In genomic region chr10:42537571-42538316, GRCm38 (mm10) we compare ENCODE assay signal across 18 mouse cellular contexts. TPM values are rescaled to one million over a fixed set of nuclear protein-coding genes. Genes with fewer than 3 reads are reported as not detected.
DNase-seq lines count a peak whose midpoint lies in the region; ATAC-seq lines count a peak whose summit lies in the region.
"Had no signal": no experiment of that assay in that cellular context is flagged by ENCODE, and none has a peak within 500 bp of the region (broad histone marks: within the 10 kb centered on the region; RNA-seq: fewer than 3 reads in every experiment).

No protein-coding gene starts in this region.

- H3K4me3 ChIP-seq in embryonic facial prominence, embryonic 11.5 days (ENCODE audit: low read depth, low read length), result no peak overlapping the region
- no peak overlapping the region for H3K4me3 ChIP-seq in embryonic facial prominence, embryonic 10.5 days
- no peak overlapping the region for H3K4me3 ChIP-seq in midbrain, embryonic 11.5 days (ENCODE audit: low read depth, low read length)
- no peak overlapping the region for H3K4me3 ChIP-seq in midbrain, embryonic 16.5 days (ENCODE audit: low read depth, low read length)
- H3K4me3 ChIP-seq: limb, embryonic 15.5 days had no signal

- H3K36me3 ChIP-seq in embryonic facial prominence, embryonic 11.5 days (replicated peaks; ENCODE audit: control insufficient read depth, insufficient read depth, low read depth, low read length), result peaks cover 4% of the 10 kb centered on the region
- H3K36me3 ChIP-seq in embryonic facial prominence, embryonic 10.5 days (replicated peaks), result peaks cover 42% of the 10 kb centered on the region
- H3K36me3 ChIP-seq in midbrain, embryonic 11.5 days (ENCODE audit: control insufficient read depth, insufficient read depth, low read length), result 0 out of 2 replicates have a peak, but pooled peaks cover 3% of the 10 kb centered on the region
- H3K36me3 ChIP-seq in midbrain, embryonic 16.5 days (ENCODE audit: control insufficient read depth, insufficient read depth, low read length), result peaks cover 5% of the 10 kb centered on the region

- ATAC-seq in embryonic facial prominence, embryonic 11.5 days (replicated peaks; ENCODE audit: insufficient number of reproducible peaks, low FRiP score, low TSS enrichment, low read depth), result no peak
- no peak for ATAC-seq in midbrain, embryonic 11.5 days (ENCODE audit: low FRiP score)
- ATAC-seq in midbrain, embryonic 16.5 days, result no peak
- ATAC-seq: forebrain, embryonic 16.5 days had no signal

- intact Hi-C loops in left cerebral cortex, postnatal 25 days (cut with DNase I), result no loop called here
- intact Hi-C loops in gastrocnemius, postnatal 36 days (cut with DNase I), result no loop called here

- no peaks in the 10 kb centered on the region for H3K4me1 ChIP-seq in embryonic facial prominence, embryonic 11.5 days (ENCODE audit: control insufficient read depth, insufficient read depth, low read length)
- H3K4me1 ChIP-seq in embryonic facial prominence, embryonic 10.5 days, result peaks cover 11% of the 10 kb centered on the region
- peaks cover 4% of the 10 kb centered on the region; the same call in 1 of the 2 replicates for H3K4me1 ChIP-seq in midbrain, embryonic 11.5 days (ENCODE audit: control insufficient read depth, insufficient read depth, low read length)
- H3K4me1 ChIP-seq in midbrain, embryonic 16.5 days (ENCODE audit: control insufficient read depth, insufficient read depth, low read length), result no peaks in the 10 kb centered on the region
- H3K4me1 ChIP-seq: limb, embryonic 15.5 days had no signal

- no peaks in the 10 kb centered on the region for H3K27me3 ChIP-seq in embryonic facial prominence, embryonic 11.5 days (ENCODE audit: control insufficient read depth, insufficient read depth, low read length)
- no peaks in the 10 kb centered on the region for H3K27me3 ChIP-seq in embryonic facial prominence, embryonic 10.5 days (replicated peaks; ENCODE audit: low read depth, poor library complexity, severe bottlenecking)
- no peaks in the 10 kb centered on the region for H3K27me3 ChIP-seq in midbrain, embryonic 11.5 days (ENCODE audit: control insufficient read depth, insufficient read depth, low read length)
- H3K27me3 ChIP-seq in midbrain, embryonic 16.5 days (ENCODE audit: control insufficient read depth, insufficient read depth, low read depth, low read length), result peaks cover 5% of the 10 kb centered on the region; the same call in 1 of the 2 replicates
- H3K27me3 ChIP-seq: limb, embryonic 15.5 days had no signal

- H3K9ac ChIP-seq in embryonic facial prominence, embryonic 11.5 days (replicated peaks; ENCODE audit: low read length), result no peak overlapping the region
- H3K9ac ChIP-seq in midbrain, embryonic 11.5 days (ENCODE audit: low read length), result no peak overlapping the region
- no peak overlapping the region for H3K9ac ChIP-seq in midbrain, embryonic 16.5 days (ENCODE audit: low read depth, low read length)
- H3K9ac ChIP-seq: limb, embryonic 15.5 days had no signal

- H3K27ac ChIP-seq in embryonic facial prominence, embryonic 11.5 days (replicated peaks; ENCODE audit: low read depth, low read length), result 0 out of 2 replicates have a peak overlapping the region, but pooled peaks have one; percentile 20
- H3K27ac ChIP-seq in embryonic facial prominence, embryonic 10.5 days (replicated peaks), result no peak overlapping the region
- H3K27ac ChIP-seq in midbrain, embryonic 11.5 days (ENCODE audit: low read depth, low read length), result peak overlapping the region; percentile 5; the same call in 1 of the 2 replicates
- H3K27ac ChIP-seq in midbrain, embryonic 16.5 days (ENCODE audit: low read length), result no peak overlapping the region
- H3K27ac ChIP-seq: limb, embryonic 15.5 days; macrophage had no signal

- DNase-seq in embryonic facial prominence, embryonic 11.5 days (ENCODE audit: low spot score), result no peak
- no peak for DNase-seq in embryonic facial prominence, embryonic 10.5 days (ENCODE audit: low spot score)
- DNase-seq in midbrain, embryonic 11.5 days (ENCODE audit: low spot score, missing footprints), result no peak
- peak; percentile 85 for DNase-seq in liver
- peak; percentile 37 for DNase-seq in yolk sac, embryonic 10.5 days (ENCODE audit: low spot score)
- DNase-seq in left cerebral cortex, postnatal 25 days (ENCODE audit: low spot score in 2 of 2), result no peak
- DNase-seq in gastrocnemius, postnatal 36 days, result no peak
- DNase-seq: adrenal gland, postnatal 25 days; cerebellum, adult 11-12 months; kidney, postnatal 25 days; right cerebral cortex, postnatal 14 days had no signal

- no peaks in the 10 kb centered on the region for H3K9me3 ChIP-seq in embryonic facial prominence, embryonic 11.5 days (replicated peaks; ENCODE audit: control insufficient read depth, low read length)
- H3K9me3 ChIP-seq in embryonic facial prominence, embryonic 10.5 days, result no peaks in the 10 kb centered on the region
- no peaks in the 10 kb centered on the region for H3K9me3 ChIP-seq in midbrain, embryonic 11.5 days (ENCODE audit: control insufficient read depth, low read length)
- H3K9me3 ChIP-seq in midbrain, embryonic 16.5 days (replicated peaks; ENCODE audit: control insufficient read depth, low read length, poor library complexity, severe bottlenecking), result no peaks in the 10 kb centered on the region
- H3K9me3 ChIP-seq: limb, embryonic 15.5 days had no signal

- no peak overlapping the region for H3K4me2 ChIP-seq in embryonic facial prominence, embryonic 11.5 days (ENCODE audit: low read depth, low read length)
- H3K4me2 ChIP-seq in midbrain, embryonic 11.5 days, result no peak overlapping the region
- no peak overlapping the region for H3K4me2 ChIP-seq in midbrain, embryonic 16.5 days (ENCODE audit: low read length)
- H3K4me2 ChIP-seq: limb, embryonic 15.5 days had no signal

- WGBS in embryonic facial prominence, embryonic 11.5 days, result 77% methylated on average over 9 of the region's 9 CpGs
- 86% methylated on average over 9 of the region's 9 CpGs for WGBS in embryonic facial prominence, embryonic 10.5 days
- WGBS in midbrain, embryonic 11.5 days, result 88% methylated on average over 9 of the region's 9 CpGs
- WGBS in midbrain, embryonic 16.5 days, result 87% methylated on average over 9 of the region's 9 CpGs

RNA-seq across cellular contexts. Expression of gene Snx3, which starts 35.9 kb away (rescaled TPM):
- 234 and 240 TPM in 2 replicates for polyA plus RNA-seq in embryonic facial prominence, embryonic 11.5 days (2014; fragmentation: Nextera tagmentation; extraction: Ambion mirVana)
- polyA plus RNA-seq in embryonic facial prominence, embryonic 10.5 days (2016; fragmentation: Nextera tagmentation; extraction: Ambion mirVana), result 223 and 232 TPM in 2 replicates
- polyA plus RNA-seq in midbrain, embryonic 11.5 days (2014; fragmentation: Nextera tagmentation; extraction: Ambion mirVana), result 234 and 248 TPM in 2 replicates
- polyA plus RNA-seq in midbrain, embryonic 16.5 days (2015; fragmentation: Nextera tagmentation; extraction: Ambion mirVana), result 295 and 334 TPM in 2 replicates
- total RNA-seq in left cerebral cortex, postnatal 25 days (2021), result 100 to 1,000 TPM; 208 to 218 TPM
- total RNA-seq in gastrocnemius, postnatal 36 days (2021), result 100 to 1,000 TPM; 140 to 160 TPM

RNA-seq across cellular contexts. Expression of gene Nr2e1, which starts 45.7 kb away (rescaled TPM):
- 8.6 and 11.8 TPM in 2 replicates for polyA plus RNA-seq in embryonic facial prominence, embryonic 11.5 days (2014; fragmentation: Nextera tagmentation; extraction: Ambion mirVana)
- 10.4 and 11.5 TPM in 2 replicates for polyA plus RNA-seq in embryonic facial prominence, embryonic 10.5 days (2016; fragmentation: Nextera tagmentation; extraction: Ambion mirVana)
- 32.2 and 32.6 TPM in 2 replicates for polyA plus RNA-seq in midbrain, embryonic 11.5 days (2014; fragmentation: Nextera tagmentation; extraction: Ambion mirVana)
- 5.2 and 5.6 TPM in 2 replicates for polyA plus RNA-seq in midbrain, embryonic 16.5 days (2015; fragmentation: Nextera tagmentation; extraction: Ambion mirVana)
- 10 to 100 TPM; 13.1 to 13.8 TPM for total RNA-seq in left cerebral cortex, postnatal 25 days (2021)
- total RNA-seq in gastrocnemius, postnatal 36 days (2021), result not detected
- total RNA-seq: adrenal gland, postnatal 25 days; gastrocnemius, adult 8-10 months had no signal
- polyA plus RNA-seq: heart, embryonic 16.5 days; limb, embryonic 15.5 days; macrophage; urinary bladder, adult 2 months had no signal

RNA-seq across cellular contexts. Expression of gene Ostm1, which starts 45.9 kb away (rescaled TPM):
- 15.5 and 16.0 TPM in 2 replicates for polyA plus RNA-seq in embryonic facial prominence, embryonic 11.5 days (2014; fragmentation: Nextera tagmentation; extraction: Ambion mirVana)
- 15.4 and 15.7 TPM in 2 replicates for polyA plus RNA-seq in embryonic facial prominence, embryonic 10.5 days (2016; fragmentation: Nextera tagmentation; extraction: Ambion mirVana)
- polyA plus RNA-seq in midbrain, embryonic 11.5 days (2014; fragmentation: Nextera tagmentation; extraction: Ambion mirVana), result 28.5 and 29.2 TPM in 2 replicates
- 39.9 and 43.7 TPM in 2 replicates for polyA plus RNA-seq in midbrain, embryonic 16.5 days (2015; fragmentation: Nextera tagmentation; extraction: Ambion mirVana)
- total RNA-seq in left cerebral cortex, postnatal 25 days (2021), result 10 to 100 TPM; 49.3 to 50.1 TPM
- 10 to 100 TPM; 19.3 to 19.5 TPM for total RNA-seq in gastrocnemius, postnatal 36 days (2021)

RNA-seq across cellular contexts. Expression of gene Afg1l, which starts 59.4 kb away (rescaled TPM):
- polyA plus RNA-seq in embryonic facial prominence, embryonic 11.5 days (2014; fragmentation: Nextera tagmentation; extraction: Ambion mirVana), result 5.8 and 6.2 TPM in 2 replicates
- polyA plus RNA-seq in embryonic facial prominence, embryonic 10.5 days (2016; fragmentation: Nextera tagmentation; extraction: Ambion mirVana), result 4.7 and 5.0 TPM in 2 replicates
- polyA plus RNA-seq in midbrain, embryonic 11.5 days (2014; fragmentation: Nextera tagmentation; extraction: Ambion mirVana), result 4.6 and 5.6 TPM in 2 replicates
- polyA plus RNA-seq in midbrain, embryonic 16.5 days (2015; fragmentation: Nextera tagmentation; extraction: Ambion mirVana), result 8.1 and 9.2 TPM in 2 replicates
- 10 to 100 TPM; 12.1 to 12.4 TPM for total RNA-seq in left cerebral cortex, postnatal 25 days (2021)
- total RNA-seq in gastrocnemius, postnatal 36 days (2021), result 10 to 100 TPM in 1 of 2 experiments, 1 to 10 TPM in 1; 8.5 to 10.5 TPM

Comparison
In these comparisons a context has a peak if more than half of its experiments do, and no peak if none do; other contexts are left out.
1. H3K27ac ChIP-seq: peak in embryonic facial prominence, embryonic 11.5 days (single experiment) and midbrain, embryonic 11.5 days (single experiment); none in embryonic facial prominence, embryonic 10.5 days (single experiment) and midbrain, embryonic 16.5 days (single experiment).
2. DNase-seq: peak in liver (single experiment) and yolk sac, embryonic 10.5 days (single experiment); none in embryonic facial prominence, embryonic 11.5 days (single experiment), embryonic facial prominence, embryonic 10.5 days (single experiment), midbrain, embryonic 11.5 days (single experiment), left cerebral cortex, postnatal 25 days (0 of 2) and gastrocnemius, postnatal 36 days (0 of 2).